Mouse (Mus musculus): ENCODE results near the gene Tmem236. TPM values are rescaled to one million over a fixed set of nuclear protein-coding genes. Genes with fewer than 3 reads are reported as not detected.

The Tmem236 gene
- 0.03 TPM in 1 of 2 replicates, not detected in the other for polyA plus RNA-seq (2012; rRNA removed; ENCODE audit: low replicate concordance)

DNA sequence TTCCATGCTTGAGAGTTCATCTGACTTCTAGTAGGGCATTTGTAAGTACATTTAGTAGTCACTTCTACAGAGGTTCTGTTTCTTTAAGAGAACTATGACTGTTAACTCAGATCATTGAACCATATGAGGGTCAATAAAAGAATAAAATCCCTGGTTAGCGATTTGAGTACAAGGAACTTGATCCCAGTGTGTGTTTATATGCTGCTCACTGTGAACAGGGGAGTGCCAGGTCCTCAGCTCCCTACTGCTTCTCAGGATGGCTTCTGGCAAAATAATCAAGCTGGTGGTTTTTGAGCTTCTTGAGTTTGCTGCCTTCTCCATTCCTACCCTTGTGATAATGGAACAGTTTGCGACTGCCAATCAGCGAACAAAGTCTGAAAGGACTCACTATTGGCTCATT, at the start of gene Tmem236:
Gene Tmem236, plus strand, starts transcription at position 190 of the 400 bp plus-strand sequence.

DNA sequence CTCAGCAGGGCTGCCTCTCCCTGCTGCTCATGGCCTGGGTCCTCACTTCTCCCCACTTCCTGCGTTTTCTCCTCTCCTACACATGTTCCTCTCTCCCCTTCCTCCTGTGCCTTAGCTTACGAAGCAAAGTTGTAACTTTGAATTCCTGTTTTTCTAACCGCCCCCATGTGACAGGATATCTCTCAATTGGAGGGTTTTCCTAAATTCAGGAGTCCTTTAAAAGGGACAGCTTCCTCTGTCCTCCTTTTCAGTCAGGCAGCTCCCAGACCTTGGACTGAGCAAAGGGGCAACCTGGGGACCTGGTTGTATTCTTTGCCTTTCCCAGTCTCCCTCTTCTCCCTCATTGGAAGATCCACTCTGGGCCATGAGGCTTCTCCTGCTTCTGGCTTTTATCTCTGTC, 54.8 kb downstream of the Tmem236 start, which contains the start of gene Mrc1:
Gene Mrc1, plus strand, starts transcription at position 244 of the 400 bp plus-strand sequence.

Other genes starting within 250 kb of the Tmem236 start
- gene Hacd1, start 118.4 kb upstream of the Tmem236 start, polyA plus RNA-seq (2012; rRNA removed; ENCODE audit: low replicate concordance) = 50.8 and 76.5 TPM in 2 replicates
- gene Stam, start 100.4 kb upstream of the Tmem236 start, polyA plus RNA-seq (2012; rRNA removed; ENCODE audit: low replicate concordance) = 17.0 and 18.9 TPM in 2 replicates
- 10.6 and 14.9 TPM in 2 replicates for gene Mrc1, start 54.9 kb downstream of the Tmem236 start, polyA plus RNA-seq (2012; rRNA removed; ENCODE audit: low replicate concordance)
- 0.04 and 0.14 TPM in 2 replicates for gene Slc39a12, start 213.8 kb downstream of the Tmem236 start, polyA plus RNA-seq (2012; rRNA removed; ENCODE audit: low replicate concordance)

All from subcutaneous adipose tissue, adult 2 months (tissue).